Mouse (Mus musculus): ENCODE data around the gene Ppfia1. TPM values are rescaled to one million over a fixed set of nuclear protein-coding genes. Genes with fewer than 3 reads are reported as not detected.

Gene Ppfia1
- total RNA-seq (2022), result 10 to 100 TPM; 35.9 to 50.6 (median 43.5) TPM

DNA sequence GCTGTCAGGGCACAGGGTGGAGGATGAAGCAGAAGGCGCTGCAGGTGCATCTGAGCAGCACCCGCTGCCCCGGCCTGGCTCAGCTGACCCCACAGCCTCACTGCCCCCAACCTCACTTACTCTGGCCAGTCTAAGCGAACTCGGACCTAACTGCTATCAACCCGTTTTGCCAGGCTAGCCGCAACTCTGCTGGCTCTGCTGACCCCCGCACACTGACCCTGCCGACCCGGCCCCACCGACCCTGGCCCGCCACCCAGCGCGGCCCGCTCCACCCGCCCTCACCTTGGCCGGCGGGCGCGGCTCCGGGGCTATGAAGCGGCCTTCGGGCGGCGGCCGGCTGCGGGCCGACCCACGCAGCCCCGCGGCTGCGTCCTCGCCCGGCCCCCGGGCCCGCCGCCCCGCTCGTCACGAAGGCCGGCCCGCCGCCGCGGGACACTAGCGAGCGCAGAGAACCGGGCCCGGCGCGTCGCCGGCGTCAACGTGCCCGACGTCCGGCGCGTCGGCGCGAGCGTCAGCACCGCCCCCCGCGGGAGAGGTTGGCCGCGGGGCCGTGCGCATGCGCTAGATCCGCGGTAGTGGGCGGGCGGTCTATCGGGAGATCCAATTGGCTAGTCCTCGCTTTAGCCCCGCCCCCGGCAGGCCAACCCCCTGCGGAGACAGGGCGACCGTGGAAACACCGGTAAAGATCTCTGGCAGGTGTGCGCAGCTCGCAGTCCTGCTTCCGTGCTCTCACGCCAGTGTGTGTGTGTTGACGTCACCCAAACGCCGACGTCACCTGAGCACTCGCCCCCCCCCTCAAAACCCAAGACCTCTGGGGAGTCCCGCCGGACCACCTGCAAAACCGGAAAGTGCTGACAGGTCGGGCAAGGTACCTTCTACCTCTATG, at the start of gene Ppfia1:
Gene Ppfia1 (minus strand): TSS at position 493 of the 886 bp plus-strand sequence.
- peak; percentile 95 for DNase-seq (ENCODE audit: low spot score)

DNA sequence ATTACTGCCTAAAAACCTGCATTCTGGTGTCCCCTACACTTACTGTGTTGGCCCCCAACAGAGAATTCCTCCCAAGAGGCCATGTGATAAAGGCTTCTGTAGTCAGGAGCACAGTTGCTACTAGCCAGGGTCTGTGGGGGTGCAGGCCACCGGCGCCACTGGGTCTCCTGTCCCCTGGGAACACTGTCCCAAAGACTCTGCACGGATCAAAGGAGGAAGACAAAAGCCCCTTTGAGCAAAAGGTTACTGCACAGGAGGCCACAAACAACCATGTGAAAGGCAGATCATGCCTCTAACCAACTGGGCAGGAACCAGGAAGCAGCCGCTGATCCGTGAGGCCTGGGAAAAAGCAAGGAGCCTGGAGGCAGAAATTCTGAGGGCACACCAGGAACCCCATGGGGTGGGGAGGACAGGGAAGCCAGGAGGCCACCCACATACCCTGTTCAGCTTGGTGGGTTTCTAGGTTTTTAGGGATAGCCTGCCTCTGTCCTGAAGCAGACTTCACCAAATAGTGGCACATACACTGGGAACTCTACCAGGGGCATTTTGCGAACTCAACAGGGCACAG, 46.9 kb upstream of the Ppfia1 start:
- no peak for DNase-seq (ENCODE audit: low spot score)

DNA sequence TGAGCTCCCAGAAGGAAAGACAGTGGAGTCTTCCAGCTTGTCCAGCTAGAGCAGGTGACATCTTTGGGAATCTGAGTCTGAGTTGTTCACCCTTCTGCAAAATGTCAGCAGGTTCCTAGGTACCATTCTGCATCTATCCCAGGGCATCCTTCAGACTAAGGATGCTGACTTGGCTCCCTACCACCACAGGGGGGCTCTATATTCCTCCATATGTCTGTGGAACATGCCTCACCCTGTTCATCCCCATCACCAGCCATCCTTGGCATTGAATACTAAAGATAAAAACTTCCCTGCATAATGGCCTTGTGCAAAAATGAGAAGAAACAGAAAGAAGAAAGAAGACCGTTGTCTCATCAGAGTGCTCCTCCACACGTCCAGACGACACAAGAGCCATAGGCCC, 36.0 kb upstream of the Ppfia1 start:
- no peak for DNase-seq (ENCODE audit: low spot score)

DNA sequence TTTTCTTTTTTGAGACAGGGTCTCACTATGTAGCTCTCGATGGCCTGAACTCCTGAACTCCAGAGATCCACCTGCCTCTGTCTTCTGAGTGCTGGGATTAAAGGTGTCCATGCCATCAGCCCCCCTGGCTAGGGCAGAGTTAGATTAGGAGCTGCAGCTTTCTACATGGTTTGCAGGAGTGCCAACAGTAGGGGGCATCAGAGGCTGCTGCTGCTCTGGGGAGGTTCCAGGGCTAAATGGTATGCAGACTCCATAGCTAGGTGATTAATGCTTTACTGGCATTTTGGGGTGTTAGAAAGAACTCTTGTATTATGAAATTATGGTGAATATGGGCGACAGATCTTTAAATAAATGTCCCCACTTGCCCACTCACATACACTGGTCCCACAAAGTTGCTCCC, 33.8 kb upstream of the Ppfia1 start:
- DNase-seq (ENCODE audit: low spot score), result no peak

DNA sequence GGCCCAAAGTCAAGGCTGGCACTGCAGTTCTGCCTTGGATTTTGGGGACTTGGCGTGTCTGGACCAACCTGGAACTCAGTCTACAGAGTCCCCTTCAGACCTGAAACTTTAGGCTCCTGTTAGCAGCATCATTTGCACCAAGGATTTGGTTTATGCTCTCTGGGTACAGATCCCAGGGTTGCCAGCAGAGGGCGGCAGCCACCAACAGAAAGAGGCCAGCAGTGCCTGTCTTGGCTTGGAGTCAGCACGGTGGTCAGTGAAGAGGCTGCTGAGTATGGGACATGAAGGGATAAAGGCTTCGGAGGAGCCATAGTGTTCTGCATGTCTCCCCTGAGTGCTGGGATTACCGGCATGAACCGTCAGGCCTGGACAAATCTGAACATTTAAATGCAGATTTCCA, 32.1 kb upstream of the Ppfia1 start:
- peak; percentile 39 for DNase-seq (ENCODE audit: low spot score)

DNA sequence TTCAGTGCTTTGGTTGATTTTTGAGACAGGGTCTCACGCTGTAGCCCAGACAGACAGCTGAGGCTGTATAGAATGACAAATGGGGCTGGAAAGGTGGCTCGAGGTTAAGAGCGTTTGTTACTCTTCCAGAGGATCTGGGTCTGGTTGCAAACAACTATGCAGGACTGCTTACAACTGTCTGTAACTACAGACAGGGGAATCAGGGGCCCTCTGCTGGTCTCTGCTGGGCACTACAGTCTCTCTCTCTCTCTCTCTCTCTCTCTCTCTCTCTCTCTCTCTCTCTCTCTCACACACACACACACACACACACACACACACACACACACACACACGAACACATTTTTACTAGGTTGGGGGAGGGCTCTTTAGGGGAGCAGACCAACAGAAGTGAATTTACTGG, 30.1 kb upstream of the Ppfia1 start:
- no peak for DNase-seq (ENCODE audit: low spot score)

DNA sequence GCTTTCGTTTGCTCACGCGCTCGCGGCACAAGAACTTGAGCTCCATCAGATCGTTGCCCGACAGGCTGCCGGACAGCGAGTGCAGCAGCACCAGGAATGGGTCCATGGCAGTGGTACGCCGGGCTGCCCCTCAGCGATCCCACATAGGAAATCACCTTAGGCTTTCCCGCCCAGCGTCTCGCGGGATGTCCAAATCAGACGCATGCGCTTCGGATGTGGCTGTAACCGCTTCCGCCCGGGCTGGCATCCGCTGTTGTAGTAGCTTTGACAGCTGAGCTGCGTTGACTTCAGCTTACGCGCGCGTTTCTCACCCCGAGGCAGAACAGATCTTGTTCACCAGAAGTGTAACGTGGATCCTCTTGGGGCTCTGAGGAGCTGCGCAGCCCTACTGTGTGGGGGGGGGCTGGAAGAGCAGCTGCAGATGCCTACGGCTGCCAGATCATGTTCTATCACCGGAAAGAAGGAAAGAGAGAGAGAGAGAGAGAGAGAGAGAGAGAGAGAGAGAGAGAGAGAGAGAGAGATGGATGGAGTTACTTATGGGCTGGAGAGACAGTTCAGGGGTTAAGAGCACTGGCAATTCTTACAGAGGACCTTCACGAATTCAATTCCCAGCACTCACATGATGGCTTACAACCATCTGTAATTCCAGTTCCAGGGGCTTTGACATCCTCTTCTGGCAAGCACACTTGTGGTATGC, 28.9 kb upstream of the Ppfia1 start, which contains the start of gene Fadd:
Gene Fadd (minus strand): TSS at position 180 of the 697 bp plus-strand sequence.
- DNase-seq (ENCODE audit: low spot score), result peak; percentile 95

DNA sequence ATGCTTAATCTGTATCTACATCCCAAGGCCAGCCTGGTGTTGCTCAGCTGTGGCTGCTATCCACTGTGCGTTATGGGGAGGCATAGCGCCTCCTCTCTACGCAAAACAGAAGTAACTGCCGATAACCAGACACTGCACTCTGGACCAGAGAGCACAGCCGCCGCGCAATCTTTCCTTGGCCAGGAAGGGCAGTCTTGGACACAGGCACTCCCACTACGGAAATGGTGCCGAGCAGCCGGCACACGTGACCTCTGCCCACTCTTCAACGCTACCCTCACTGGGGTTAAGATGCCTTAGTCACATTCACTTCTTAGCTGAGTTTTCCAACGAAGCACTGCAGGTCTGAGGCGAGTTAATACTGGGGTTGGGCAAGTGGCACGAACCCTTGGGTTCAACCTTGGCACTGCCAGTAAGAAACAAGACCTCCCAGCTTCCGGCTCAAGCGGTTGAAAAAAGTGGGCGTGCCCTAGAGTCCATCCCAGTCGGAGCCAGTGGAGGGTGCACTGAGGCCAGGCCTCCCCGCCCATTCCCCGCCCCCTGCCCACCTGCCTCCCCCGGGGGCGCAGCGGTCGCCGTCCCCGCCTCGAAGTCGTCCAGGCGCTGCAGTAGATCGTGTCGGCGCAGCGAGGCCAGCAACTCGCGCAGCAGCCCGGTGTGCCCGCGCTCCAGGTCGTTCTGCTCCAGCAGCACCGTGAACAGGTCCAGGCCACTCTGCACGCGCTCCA, 28.2 kb upstream of the Ppfia1 start:
- DNase-seq (ENCODE audit: low spot score), result peak; percentile 86

DNA sequence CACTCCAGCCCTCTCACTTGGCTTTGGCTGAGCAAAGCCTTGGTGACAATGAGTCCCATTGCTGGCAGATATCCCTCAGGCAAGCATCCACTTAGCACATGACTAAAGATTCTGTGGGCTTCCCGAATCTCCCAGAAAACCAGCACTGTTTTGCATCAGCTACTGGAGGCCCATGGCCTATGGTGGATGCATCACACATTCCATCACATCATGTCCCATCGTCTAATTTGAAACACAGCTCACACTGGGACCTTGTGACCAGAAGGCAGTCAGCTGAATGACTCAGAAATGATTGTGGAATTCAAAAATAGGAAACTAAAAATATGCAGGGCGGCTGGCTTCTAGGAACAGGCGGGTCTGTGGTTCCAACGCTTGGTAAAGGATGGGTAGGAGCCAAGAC, 24.3 kb upstream of the Ppfia1 start:
- DNase-seq (ENCODE audit: low spot score), result peak; percentile 75

DNA sequence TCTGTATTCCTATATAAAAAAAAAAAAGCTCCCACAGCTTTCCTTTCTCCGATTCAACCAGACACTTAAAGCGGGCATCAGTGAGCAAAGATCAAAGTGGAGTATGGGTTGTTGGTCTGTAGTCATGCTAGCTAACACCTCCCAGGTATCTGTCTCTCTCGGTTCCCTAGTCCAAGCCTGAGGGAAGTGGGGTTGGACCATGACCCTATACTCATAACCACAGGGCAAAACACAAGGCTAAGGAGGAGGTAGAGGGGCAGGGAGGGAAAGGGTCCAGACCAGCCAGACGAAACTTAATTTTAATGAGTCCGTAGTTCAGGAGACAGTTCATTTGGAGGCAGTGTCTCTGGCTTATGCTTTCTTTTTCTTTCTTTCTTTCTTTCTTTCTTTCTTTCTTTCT, 18.7 kb upstream of the Ppfia1 start:
- DNase-seq (ENCODE audit: low spot score), result no peak

DNA sequence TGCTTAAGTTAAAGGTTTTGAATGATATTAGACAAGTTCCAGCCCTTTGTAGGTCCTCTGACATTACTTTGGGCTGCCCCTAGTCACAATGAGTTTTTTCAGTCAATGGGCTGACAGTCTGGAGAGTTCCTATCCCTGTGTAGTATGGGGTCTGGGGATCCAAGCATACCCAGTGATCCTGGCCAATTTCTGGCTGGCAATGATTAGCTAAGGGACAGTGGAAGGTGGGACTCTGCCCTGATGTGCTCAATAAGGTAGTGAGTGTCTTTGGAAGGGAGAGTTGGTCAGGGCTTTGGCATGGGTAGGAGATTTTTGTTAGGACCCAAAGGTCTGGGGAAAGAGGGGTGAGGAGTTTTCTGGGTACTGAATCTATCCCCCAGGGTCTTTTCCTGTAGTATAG, 18.1 kb upstream of the Ppfia1 start:
- DNase-seq (ENCODE audit: low spot score), result no peak

DNA sequence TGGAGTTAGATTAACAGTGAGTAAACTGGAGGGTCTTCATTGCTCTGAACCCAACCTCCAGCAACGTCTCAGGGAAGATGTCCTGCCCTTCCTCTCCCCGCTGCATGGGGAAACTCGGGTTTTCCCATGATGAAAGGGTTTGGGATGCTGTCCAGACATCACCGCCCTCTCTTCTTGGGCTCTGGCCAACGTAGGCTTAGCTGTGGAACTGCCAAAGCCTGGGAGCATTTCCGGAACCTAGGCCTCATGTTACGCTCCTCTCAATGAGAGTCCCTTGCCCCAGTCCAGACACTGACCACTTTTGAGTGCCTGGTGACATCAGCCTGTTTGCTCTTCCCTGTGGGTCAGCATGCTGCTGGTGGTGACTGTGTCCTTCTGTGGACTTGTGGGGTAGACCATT, 15.9 kb upstream of the Ppfia1 start:
- DNase-seq (ENCODE audit: low spot score), result peak; percentile 71

DNA sequence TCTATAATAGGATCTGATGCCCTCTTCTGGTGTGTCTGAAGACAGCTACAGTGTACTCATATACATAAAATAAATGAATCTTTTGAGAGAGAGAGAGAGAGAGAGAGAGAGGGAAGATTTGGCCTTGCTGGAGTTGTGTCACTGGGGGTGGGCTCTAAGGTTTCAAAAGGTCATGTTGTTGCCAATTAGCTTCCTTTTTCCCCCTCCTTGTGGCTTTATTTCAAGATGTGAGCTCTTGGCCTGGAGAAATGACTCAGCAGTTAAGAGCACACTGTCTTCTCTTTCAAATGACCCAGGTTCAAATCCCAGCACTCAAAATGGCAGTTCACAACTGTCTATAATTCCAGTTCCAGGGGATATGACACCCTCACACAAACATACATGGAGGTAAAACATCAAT, 14.6 kb upstream of the Ppfia1 start:
- DNase-seq (ENCODE audit: low spot score), result no peak

DNA sequence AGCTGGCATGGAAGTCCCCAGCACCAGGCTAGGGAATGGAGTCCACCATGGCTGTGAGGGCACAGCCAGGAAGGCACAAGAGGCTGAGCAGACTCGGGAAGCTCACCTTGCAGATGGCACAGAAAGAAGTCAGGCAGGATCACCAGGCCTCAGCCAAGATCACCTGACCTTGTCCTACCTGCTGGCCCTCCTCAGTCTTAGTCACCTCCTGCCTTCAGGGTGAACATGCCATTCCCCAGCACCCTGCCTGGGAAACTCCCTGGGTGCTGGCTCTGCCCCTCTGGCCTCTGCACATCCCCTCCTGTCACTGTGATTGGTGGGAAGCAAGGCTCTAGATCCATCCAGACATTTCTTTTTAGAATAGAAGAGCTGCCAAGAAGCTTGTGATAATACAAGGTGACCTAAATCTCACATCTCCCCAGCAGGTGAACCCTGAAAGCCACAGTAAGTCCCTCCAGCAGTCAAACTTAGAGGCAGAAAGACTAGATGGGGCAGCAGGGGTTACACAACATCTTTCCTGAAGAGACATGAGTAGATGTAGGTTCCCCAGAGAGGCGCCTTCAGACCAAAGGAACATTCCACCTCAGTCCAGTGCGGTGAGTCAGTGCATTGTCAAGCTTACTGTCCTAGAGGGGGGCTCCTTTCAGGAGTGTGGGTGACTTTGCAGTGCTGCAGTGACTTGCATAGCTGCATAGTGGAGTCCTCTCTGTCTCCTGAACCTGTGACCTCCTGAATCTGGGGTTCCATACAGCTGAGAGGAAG, 13.6 kb upstream of the Ppfia1 start:
- DNase-seq (ENCODE audit: low spot score), result no peak

DNA sequence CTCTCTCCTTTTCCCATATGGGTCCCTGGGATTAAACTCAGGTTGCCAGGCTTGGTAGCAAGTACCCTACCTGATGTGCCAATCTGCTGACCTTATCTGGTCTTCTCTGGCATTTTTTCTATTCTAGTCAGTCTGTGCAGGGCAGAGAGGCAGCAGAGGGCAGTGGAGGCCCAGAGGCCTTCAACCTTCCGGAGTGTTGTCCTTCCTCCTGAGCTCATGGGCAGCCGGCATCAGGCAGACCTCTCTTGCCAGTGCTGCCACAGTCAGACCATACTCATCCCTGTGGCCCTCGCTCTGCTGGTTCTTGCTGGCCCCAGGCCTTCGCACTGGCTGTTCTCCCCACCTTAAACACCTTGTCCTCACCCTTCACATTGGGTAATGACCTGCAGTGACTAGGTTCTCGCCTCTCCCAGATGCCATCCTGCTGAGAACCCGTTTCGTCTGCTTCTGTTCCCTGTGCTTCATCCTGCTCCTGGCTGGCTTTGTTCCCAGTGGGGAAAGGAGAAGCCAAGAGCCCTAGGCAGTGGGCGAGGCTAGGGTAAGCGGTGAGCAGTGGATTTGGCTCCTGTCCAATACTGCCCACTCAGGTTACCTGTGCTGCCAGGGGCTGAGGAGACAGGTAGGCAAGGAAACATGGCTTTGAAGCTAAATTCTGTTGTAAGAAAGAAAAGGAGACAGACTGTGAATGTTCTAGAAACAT, 10.1 kb upstream of the Ppfia1 start:
- no peak for DNase-seq (ENCODE audit: low spot score)

DNA sequence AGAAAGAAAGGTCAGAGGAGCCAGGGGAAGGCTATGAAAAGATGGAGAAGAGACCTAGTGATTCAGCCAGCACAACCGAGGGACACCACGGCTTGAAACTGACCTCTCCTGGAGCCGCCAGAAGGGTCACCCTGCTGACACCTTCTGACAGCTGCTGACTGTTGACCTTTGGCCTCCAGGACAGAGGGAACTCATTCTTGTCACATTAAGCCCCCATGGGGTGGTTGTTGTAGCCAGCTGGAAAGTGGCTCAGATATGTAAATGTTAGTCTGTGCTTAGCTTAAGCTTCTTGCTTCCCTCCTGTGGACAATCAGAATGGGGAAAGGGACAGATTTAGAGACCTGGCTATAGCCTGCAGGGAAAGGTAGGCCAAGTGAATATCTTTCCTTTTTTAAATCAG, 8.5 kb upstream of the Ppfia1 start:
- no peak for DNase-seq (ENCODE audit: low spot score)

DNA sequence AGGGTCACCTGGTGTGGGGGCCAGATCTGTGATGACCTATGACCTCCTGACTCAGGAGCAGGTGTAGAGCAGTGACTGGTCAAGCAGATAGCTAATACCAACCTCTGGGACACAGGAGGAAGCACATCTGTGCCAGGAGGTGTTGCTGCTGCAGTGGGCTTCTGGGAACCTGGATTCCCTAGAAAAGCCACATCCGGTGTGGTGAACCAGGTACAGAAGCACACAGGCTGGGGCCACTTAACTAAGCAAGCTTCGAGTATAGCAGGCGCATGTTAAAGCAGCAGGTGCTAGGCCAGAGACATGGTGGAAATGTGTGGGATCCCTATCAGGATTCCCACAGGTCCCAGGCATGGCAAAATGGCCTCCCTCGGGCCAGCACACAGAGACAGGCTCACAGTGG, 7.1 kb upstream of the Ppfia1 start:
- DNase-seq (ENCODE audit: low spot score), result no peak

DNA sequence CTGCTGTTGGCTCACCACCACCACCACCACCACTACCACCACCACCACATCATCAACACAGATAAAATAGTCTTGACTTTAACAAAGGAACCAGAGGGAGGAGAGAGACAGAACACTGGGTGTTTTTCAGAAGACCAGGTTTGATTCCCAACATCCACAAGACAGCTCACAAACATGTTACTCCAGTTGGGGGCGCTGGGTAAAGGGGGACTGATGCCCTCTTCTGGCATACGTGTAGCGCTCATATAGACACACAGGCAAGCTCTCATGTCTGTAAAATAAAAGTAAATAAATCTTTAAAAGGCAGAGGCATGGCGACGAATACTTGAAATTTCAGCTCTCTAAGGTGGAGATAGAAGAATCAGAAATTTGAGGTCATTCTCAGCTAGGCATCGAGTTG, 5.0 kb upstream of the Ppfia1 start:
- no peak for DNase-seq (ENCODE audit: low spot score)

DNA sequence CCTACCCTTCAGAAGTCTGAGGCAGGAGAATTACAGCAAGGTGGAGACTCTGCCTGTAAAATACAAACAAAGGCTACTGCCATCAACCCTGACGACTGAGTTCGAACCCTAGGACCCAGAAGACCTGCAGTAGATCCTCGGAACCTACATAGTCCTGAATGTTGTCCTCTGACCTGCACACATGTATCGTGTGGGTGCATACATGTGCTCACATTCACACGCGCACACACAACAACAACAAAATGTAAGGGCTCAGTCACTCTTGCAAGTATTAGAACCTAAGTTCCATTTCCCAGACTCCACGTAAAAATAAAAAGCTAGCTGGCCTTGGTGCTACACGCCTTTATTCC, 569 bp upstream of the Ppfia1 start:
- DNase-seq (ENCODE audit: low spot score), result no peak

DNA sequence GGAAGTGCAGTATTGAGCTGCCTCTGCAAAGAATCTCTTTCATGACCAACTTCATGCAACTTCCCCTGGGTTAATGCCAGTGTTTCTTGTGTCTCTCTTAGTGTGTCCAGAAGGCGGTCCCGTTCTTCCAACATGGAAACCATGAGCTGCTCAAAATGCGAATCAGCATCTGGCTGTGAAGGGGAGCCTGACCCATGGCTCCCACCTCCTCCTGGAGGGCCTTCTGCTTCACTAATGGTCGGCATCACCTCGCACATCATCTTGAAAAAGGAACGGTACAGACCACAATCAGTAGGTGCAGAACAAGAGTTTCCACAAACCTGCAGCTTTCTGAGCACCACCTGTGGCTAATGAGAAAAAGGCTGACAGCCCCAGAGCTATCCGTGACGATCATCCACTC, 1.3 kb downstream of the Ppfia1 start:
- no peak for DNase-seq (ENCODE audit: low spot score)

DNA sequence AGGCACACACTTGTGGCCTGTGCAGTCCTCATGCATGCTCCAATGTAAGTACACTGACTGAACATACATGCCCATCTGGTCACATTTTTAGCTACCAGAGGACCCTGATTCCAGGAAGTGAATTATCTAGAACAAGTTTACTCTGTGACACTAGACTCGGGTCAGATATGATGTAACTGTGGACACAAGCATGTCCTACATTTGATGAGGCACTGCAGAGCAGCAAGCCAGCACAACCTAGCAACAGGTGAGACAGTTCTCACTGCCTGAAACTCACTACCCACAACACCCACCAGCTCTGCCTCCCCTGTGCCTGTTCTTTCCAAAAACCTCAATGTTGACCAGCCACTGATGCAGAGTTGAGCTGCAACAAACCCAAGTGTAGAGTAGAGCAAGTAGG, 2.7 kb downstream of the Ppfia1 start:
- DNase-seq (ENCODE audit: low spot score), result no peak
